Mouse (Mus musculus) stomach, postnatal 0 days (tissue): ENCODE results near the gene Wscd1. TPM values are rescaled to one million over a fixed set of nuclear protein-coding genes. Genes with fewer than 3 reads are reported as not detected.

Source experiments
- ATAC-seq: fragments of 200-750 bp; cut with Nextera tagmentation; 2 replicates; pipeline ENCODE4 v1.8.0; 2017; ENCODE audit not compliant: low FRiP score, low TSS enrichment
- DNase-seq: peaks from one replicate; pipeline ENCODE4 v3.0.0-alpha.2; 2016; ENCODE audit warnings: low spot score
- H3K27ac ChIP-seq: fragments of 300-500 bp; sonication (generic); replicated peaks from 2 replicates; pipeline ENCODE4 v1.5.1; 2014; ENCODE audit warnings: mild to moderate bottlenecking, control low read depth
- H3K27me3 ChIP-seq: fragments of 300-500 bp; sonication (generic); 2 replicates; pipeline ENCODE4 v1.6.1; 2014; ENCODE audit warnings: low read length; ENCODE audit not compliant: control insufficient read depth, insufficient read depth
- H3K36me3 ChIP-seq: fragments of 300-500 bp; sonication (generic); 2 replicates; pipeline ENCODE4 v1.6.1; 2014; ENCODE audit warnings: low read length, mixed read lengths; ENCODE audit not compliant: control insufficient read depth, insufficient read depth
- H3K4me1 ChIP-seq: fragments of 300-500 bp; sonication (generic); replicated peaks from 2 replicates; pipeline ENCODE4 v1.6.1; 2014; ENCODE audit warnings: antibody characterized with exemption; ENCODE audit not compliant: control insufficient read depth, insufficient read depth
- H3K4me2 ChIP-seq: fragments of 300-500 bp; sonication (generic); replicated peaks from 2 replicates; pipeline ENCODE4 v1.6.1; 2014; ENCODE audit warnings: low read depth, mild to moderate bottlenecking, control low read depth, moderate library complexity
- H3K4me3 ChIP-seq: fragments of 300-500 bp; sonication (generic); 2 replicates; pipeline ENCODE4 v1.5.1; 2014; ENCODE audit warnings: low read depth, low read length, control low read depth
- H3K9ac ChIP-seq: fragments of 300-500 bp; sonication (generic); 2 replicates; pipeline ENCODE4 v1.6.1; 2014; ENCODE audit warnings: mild to moderate bottlenecking, low read length, control low read depth, mixed read lengths
- H3K9me3 ChIP-seq: fragments of 300-500 bp; sonication (generic); 2 replicates; pipeline ENCODE4 v1.6.1; 2016; ENCODE audit warnings: low read length; ENCODE audit not compliant: control insufficient read depth
- CTCF ChIP-seq: IDR thresholded peaks from 2 replicates; pipeline ENCODE4 v1.5.1; 2016; ENCODE audit warnings: antibody characterized with exemption, low read depth, mild to moderate bottlenecking, moderate library complexity
- EP300 ChIP-seq: optimal IDR thresholded peaks from 2 replicates; pipeline ENCODE3; 2016; ENCODE audit warnings: antibody characterized with exemption
- WGBS: fragments of 180-500 bp; shearing (Covaris S2); extraction: QIAGEN DNeasy Blood & Tissue Kit; methylation state at CpG from one replicate; pipeline ENCODE4 v1.1.7; 2014; 5-methylcytosine and 5-hydroxymethylcytosine counted together
- polyA plus RNA-seq: library from polyadenylated mRNA; unstranded; fragments of >200 nt; fragmentation: Nextera tagmentation; extraction: Ambion mirVana; gene quantifications from 2 replicates; pipeline ENCODE4 v1.2.1, GENCODE M21; 2015

The Wscd1 gene
- polyA plus RNA-seq = 1.5 and 1.9 TPM in 2 replicates

DNA sequence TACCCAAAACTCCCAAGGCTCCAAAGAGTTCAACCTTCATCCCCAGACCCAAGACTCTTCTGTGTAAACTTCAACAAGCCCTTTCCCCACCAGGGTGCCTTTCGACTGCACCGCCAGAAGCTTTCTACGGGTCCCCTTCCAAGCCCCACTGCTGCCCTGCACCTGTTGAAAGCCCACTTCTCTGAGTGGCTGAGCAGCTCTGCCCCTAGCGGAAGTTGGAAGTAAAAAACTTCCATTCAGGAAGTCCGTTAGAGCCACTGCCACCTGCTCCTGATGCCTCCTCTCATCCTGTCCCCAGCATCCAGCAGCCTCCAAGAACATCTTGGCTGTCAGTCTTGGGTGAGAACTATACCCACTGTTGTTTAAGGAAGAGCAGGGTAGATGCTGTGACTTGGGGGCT, at the start of gene Wscd1:
TSS of gene Wscd1 (plus strand) at position 250 of the 400 bp plus-strand sequence.
- peak; percentile 67 for TF ChIP-seq CTCF
- TF ChIP-seq EP300 = no peak
- no peak within 1 kb of the TSS for H3K9ac ChIP-seq
- peak; percentile 27 for DNase-seq
- 12% methylated on average over 5 of the region's 5 CpGs for whole genome bisulfite sequencing
- ATAC-seq = no peak
- H3K9me3 ChIP-seq = no peaks in the 10 kb centered on the region
- H3K27me3 ChIP-seq = peaks cover 6% of the 10 kb centered on the region; the same call in 1 of the 2 replicates
- H3K27ac ChIP-seq = no peak within 1 kb of the TSS
- no peaks in the 10 kb centered on the region for H3K36me3 ChIP-seq
- H3K4me2 ChIP-seq = peak within 1 kb of the TSS; percentile 62
- peak within 1 kb of the TSS; percentile 39 for H3K4me3 ChIP-seq
- H3K4me1 ChIP-seq = no peaks in the 10 kb centered on the region

DNA sequence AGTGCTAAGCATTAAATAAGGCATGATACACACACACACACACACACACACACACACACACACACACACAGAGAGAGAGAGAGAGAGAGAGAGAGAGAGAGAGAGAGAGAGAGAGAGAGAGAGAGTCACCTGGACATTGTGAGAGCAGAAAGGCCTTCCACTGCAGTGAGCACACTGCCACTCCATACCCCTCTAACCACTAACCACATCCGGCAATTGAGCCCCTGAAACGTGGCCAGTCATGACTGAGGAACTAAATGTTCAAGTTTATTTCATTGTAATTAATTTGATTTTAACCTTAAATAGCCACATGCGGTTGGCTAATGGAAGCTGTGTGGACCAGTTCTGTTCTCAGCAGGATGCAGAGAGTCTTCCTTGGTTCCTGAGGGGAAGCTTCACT, 21.7 kb upstream of the Wscd1 start:
- H3K4me2 ChIP-seq = no peak overlapping the region
- no peak overlapping the region for H3K9ac ChIP-seq
- no peaks in the 10 kb centered on the region for H3K36me3 ChIP-seq
- H3K4me3 ChIP-seq = no peak overlapping the region
- no peaks in the 10 kb centered on the region for H3K4me1 ChIP-seq
- no peak overlapping the region for H3K27ac ChIP-seq
- ATAC-seq (no peak), DNase-seq (no peak)
- TF ChIP-seq EP300 = no peak
- no peak for TF ChIP-seq CTCF
- H3K27me3 ChIP-seq = no peaks in the 10 kb centered on the region
- H3K9me3 ChIP-seq = no peaks in the 10 kb centered on the region
- WGBS = 69% methylated on average over 3 of the region's 3 CpGs

DNA sequence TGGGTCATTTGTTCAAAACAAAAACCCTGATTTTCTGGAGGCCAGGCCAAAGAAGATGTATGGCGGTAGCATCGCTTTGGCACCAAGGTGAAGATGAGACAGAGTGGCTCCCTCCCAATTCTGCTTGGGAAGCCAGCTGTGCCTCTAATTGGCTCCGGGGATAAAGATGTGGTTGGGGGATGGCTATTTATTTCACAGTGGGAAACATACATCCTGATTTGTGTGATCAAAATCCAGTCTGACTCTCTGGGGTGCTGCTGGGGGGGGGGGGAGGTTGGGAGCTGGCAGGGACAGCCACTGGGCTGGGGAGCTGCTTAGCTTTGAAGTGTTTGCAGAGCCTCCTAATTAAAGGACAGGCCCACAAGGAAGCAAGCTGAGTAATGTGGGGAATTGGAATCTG, 20.4 kb upstream of the Wscd1 start:
- 79% methylated on average over 3 of the region's 3 CpGs for WGBS
- DNase-seq (no peak), ATAC-seq (no peak)
- no peak for TF ChIP-seq CTCF
- TF ChIP-seq EP300 = no peak
- Histone ChIP-seq H3K27me3 (no peaks in the 10 kb centered on the region), H3K36me3 (no peaks in the 10 kb centered on the region), H3K9ac (no peak overlapping the region), H3K4me3 (no peak overlapping the region), H3K4me1 (no peaks in the 10 kb centered on the region), H3K4me2 (no peak overlapping the region), H3K27ac (no peak overlapping the region), H3K9me3 (no peaks in the 10 kb centered on the region)

DNA sequence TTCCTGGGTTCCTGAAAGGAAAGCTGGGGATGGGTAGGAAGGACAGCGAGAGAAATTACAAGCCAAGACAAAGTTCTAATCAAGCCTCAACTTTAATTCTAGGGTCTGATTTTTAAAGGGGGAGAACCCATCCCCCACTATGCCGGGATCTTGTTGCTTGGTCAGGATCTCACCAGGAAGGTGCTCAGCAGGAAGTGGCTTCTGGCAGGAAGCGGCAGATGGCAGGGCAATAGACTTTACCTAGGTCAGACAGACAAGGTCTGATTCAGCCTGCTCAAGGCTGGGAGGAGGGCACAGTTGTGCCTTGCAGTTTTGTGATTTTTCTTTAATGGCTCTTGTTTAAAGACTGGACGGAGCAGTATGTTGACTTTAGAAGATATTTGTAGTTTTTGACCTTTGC, 15.9 kb upstream of the Wscd1 start:
- Histone ChIP-seq H3K27ac (no peak overlapping the region), H3K4me2 (no peak overlapping the region), H3K4me1 (no peaks in the 10 kb centered on the region), H3K36me3 (no peaks in the 10 kb centered on the region), H3K27me3 (no peaks in the 10 kb centered on the region), H3K9ac (no peak overlapping the region), H3K4me3 (no peak overlapping the region), H3K9me3 (no peaks in the 10 kb centered on the region)
- WGBS = 42% methylated on average over 4 of the region's 4 CpGs
- DNase-seq (no peak), ATAC-seq (no peak)
- TF ChIP-seq EP300 (no peak), CTCF (no peak)

DNA sequence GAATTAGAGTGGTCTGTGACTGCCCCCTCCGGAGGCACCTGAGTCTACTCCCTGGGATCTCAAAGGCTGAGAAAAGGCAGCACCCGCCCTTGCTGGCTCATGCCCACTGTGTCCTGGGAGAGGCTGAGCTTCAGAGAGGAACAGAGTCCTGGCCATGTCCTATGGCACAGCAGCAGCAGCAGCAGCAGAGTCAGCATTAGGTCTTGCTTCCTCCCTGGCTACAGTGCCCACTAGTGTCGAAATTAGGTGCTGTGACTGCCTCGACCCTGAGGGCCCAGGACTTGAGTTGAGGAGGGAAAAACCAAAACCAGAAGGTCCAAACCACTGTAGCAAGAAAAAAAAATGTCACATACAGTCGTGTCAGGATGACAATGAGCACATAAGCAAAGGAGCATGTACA, 12.6 kb upstream of the Wscd1 start:
- Histone ChIP-seq H3K4me3 (no peak overlapping the region), H3K27me3 (no peaks in the 10 kb centered on the region), H3K9ac (no peak overlapping the region), H3K9me3 (no peaks in the 10 kb centered on the region), H3K4me2 (no peak overlapping the region), H3K27ac (no peak overlapping the region), H3K4me1 (no peaks in the 10 kb centered on the region), H3K36me3 (no peaks in the 10 kb centered on the region)
- ATAC-seq (no peak), DNase-seq (no peak)
- WGBS = 31% methylated on average over 5 of the region's 5 CpGs
- TF ChIP-seq EP300 (no peak), CTCF (peak; percentile 65)

DNA sequence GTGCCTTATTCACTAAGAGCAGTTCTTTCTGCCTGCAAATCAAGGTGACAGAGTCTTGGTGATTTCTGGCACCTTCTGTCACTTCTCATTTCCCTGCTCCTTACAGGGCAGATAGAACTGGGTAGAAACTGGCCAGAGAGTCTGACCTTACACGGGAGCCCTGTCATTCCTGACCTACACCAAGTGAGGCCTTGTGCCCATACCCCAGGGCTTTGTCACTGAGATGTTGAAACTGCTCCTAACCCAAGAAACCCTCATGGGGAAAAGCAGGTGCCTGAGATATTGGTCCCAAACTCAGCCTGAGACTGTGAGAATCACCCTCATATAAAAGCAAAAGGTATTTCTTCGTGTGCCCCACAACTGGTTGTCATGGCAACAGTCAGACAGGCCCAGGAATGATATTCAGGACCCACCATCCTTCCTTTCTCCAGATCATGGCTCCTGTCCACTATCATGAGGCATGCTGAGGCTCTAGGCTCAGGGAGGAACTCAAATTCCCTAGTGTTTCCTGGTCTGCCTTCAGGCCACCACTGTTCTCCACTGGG, 11.1 kb upstream of the Wscd1 start:
- Histone ChIP-seq H3K27ac (no peak overlapping the region), H3K4me3 (no peak overlapping the region), H3K27me3 (no peaks in the 10 kb centered on the region), H3K4me2 (no peak overlapping the region), H3K4me1 (no peaks in the 10 kb centered on the region), H3K36me3 (no peaks in the 10 kb centered on the region), H3K9me3 (no peaks in the 10 kb centered on the region), H3K9ac (no peak overlapping the region)
- 63% methylated on average over 2 of the region's 2 CpGs for whole genome bisulfite sequencing
- DNase-seq (no peak), ATAC-seq (no peak)
- no peak for TF ChIP-seq EP300
- TF ChIP-seq CTCF = no peak
